ENCODE assay signal across 8 mouse cellular contexts in genomic region chr16:40968088-40968860, GRCm38 (mm10).
DNase-seq lines count a peak whose midpoint lies in the region; ATAC-seq lines count a peak whose summit lies in the region.

No protein-coding gene starts in this region.

- DNase-seq in NIH3T3 (ENCODE audit: low read depth), result peak; percentile 51
- DNase-seq in cerebellum, postnatal 25 days, result peak; percentile 85 to 91
- peak; percentile 81 to 95 for DNase-seq in frontal cortex, postnatal 36 days (ENCODE audit: low spot score in 2 of 2)
- DNase-seq in layer of hippocampus, postnatal 14 days (ENCODE audit: low spot score in 2 of 2), result peak; percentile 80 to 90
- peak; percentile 80 for DNase-seq in lung, postnatal 10 days
- peak; percentile 95 for DNase-seq in right cerebral cortex, adult 2 months (ENCODE audit: low spot score in 2 of 2)
- no peak for DNase-seq in spleen, adult 18-20 months

- H3K4me2 ChIP-seq in hindbrain, embryonic 13.5 days, result peak overlapping the region; percentile 52

- H3K36me3 ChIP-seq in hindbrain, embryonic 13.5 days, result no peaks in the 10 kb centered on the region

- H3K9me3 ChIP-seq in hindbrain, embryonic 13.5 days, result no peaks in the 10 kb centered on the region

- peaks cover 8% of the 10 kb centered on the region for H3K4me1 ChIP-seq in hindbrain, embryonic 13.5 days (replicated peaks)

- peak overlapping the region; percentile 29 for H3K4me3 ChIP-seq in hindbrain, embryonic 13.5 days

- H3K9ac ChIP-seq in hindbrain, embryonic 13.5 days, result peak overlapping the region; percentile 56

- WGBS in hindbrain, embryonic 13.5 days, result 19% methylated on average over 17 of the region's 17 CpGs

- H3K27ac ChIP-seq in hindbrain, embryonic 13.5 days, result no peak overlapping the region

- peak; percentile 99 for ATAC-seq in hindbrain, embryonic 13.5 days (ENCODE audit: low FRiP score)

- H3K27me3 ChIP-seq in hindbrain, embryonic 13.5 days, result no peaks in the 10 kb centered on the region

Comparison
In these comparisons a context has a peak if more than half of its experiments do, and no peak if none do; other contexts are left out.
1. DNase-seq: peak in NIH3T3 (single experiment), cerebellum, postnatal 25 days (2 of 2), frontal cortex, postnatal 36 days (2 of 2), layer of hippocampus, postnatal 14 days (2 of 2), lung, postnatal 10 days (single experiment) and right cerebral cortex, adult 2 months (2 of 2); none in spleen, adult 18-20 months (0 of 2).